Mouse (Mus musculus): ENCODE data around the gene Zkscan7.

- TF ChIP-seq CTCF (IDR thresholded peaks at IDR 0.05) (no peak), EP300 (IDR thresholded peaks at IDR 0.05; ENCODE audit: insufficient read depth, low read depth, low read length) (no peak)
These were observed 49.4 kb upstream of the Zkscan7 start for GRCm38 (mm10) chr9:122836126-122836525.

All from heart, adult 2 months (tissue).